Mouse (Mus musculus) cortical plate, adult 2 months (tissue): ENCODE data around the gene Errfi1.

ENCODE experiments used
- CTCF ChIP-seq: fragments of 200-500 bp; IDR thresholded peaks from 2 replicates; pipeline ENCODE4 v1.5.1; 2011; ENCODE audit warnings: mild to moderate bottlenecking, control low read depth, low read length; ENCODE audit not compliant: insufficient read depth; ENCODE audit errors: extremely low read depth
- POLR2A ChIP-seq: fragments of 200-500 bp; IDR thresholded peaks from 2 replicates; pipeline ENCODE4 v1.6.1; 2011; ENCODE audit warnings: mild to moderate bottlenecking, low read length, control low read depth; ENCODE audit not compliant: insufficient read depth; ENCODE audit errors: extremely low read depth

GRCm38 (mm10) chr4:150910164-150910951 is 56.6 kb downstream of the Errfi1 start:
- TF ChIP-seq POLR2A (no peak), CTCF (no peak)
